Mouse (Mus musculus): ENCODE measurements around the gene Gm10681.
"Not testable (repeated sequence)": the region's sequence is repeated elsewhere in the genome, so short reads cannot be mapped to it uniquely, and the experiment has no call there.

Gm10681 gene

GRCm38 (mm10) chr3:98588707-98589106, at the start of gene Gm10681:
Gene Gm10681 (minus strand): TSS chr3:98588807.
- no peak for DNase-seq (ENCODE audit: low read depth, low spot score)

DNA sequence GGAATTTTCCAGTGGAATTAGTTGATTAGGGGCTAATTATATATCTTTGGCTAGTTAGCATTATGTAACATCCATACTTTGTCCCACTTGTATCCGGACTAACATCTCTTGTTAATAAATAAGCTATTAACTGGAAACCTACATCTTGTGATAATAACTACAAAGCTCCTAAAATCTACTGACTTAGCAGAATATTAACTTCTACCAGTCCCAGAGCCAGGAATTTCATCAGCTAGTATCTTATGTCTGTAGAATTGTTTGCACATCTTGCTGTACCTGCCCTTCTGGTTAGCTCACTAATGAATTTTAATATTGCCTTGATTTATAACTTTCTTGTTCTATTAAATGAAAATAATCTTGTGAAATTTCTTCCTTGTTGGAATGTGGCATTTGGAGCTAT, 46.5 kb upstream of the Gm10681 start:
- DNase-seq (ENCODE audit: low read depth, low spot score), result no peak

DNA sequence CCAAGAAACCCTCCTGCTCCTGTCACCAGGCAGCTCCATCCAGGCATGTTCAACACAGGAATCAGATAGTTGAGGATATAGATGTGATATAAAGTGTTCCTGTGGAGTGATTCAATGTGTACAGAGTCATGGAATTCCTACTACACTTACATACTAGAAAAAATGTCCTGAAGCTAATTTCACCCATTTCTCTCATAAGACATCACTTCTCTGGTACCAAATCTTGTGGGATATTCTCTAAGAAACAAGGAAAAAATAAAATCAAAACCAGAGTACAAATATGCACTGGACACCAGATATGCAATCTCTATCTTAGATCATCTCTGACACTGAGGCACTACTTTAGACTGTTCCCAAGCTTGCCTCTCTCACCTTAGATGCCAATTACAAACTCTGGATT, 41.5 kb upstream of the Gm10681 start, which contains the start of gene Hsd3b5:
Gene Hsd3b5, minus strand, starts transcription at position 101 of the 400 bp plus-strand sequence.
- DNase-seq (ENCODE audit: low read depth, low spot score), result no peak

DNA sequence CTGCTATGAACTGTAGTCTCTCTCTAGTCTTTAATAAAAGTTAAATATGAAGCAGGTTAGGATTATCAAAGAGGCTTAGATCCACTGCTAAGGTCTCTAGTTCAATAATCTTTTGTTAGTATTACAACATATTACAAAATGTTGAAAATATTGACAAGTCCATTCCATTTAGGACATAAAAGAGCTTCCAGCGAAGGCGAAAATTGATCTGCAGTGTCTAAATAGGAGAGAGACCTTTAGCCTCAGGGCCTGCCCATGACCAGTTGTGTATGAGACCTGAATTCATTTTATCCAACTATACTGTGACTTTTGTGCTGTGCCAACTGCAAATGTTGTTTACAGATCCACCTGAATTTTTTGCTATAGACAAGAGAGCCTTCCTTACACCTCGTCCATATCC, 41.0 kb upstream of the Gm10681 start:
- no peak for DNase-seq (ENCODE audit: low read depth, low spot score)

DNA sequence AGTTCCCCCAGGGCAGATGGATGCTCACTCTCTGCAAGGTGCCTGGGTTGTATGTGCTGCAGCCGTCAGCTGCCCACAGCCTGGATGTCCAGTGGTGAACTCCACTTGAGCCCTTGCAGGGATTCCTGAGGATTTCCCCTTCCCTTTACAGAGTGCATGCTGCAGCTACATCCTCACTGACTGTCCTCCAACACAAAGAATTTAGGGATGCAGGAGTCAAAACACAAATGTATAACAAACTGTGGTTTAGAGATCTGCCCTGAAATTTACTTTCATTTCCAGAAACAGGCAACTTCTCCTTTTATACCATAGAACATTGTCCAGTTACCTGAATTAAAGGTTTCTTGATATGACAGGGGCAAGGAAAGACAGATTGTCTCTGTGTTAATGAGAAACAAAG, 28.2 kb upstream of the Gm10681 start:
- DNase-seq (ENCODE audit: low read depth, low spot score), result not testable (repeated sequence)

DNA sequence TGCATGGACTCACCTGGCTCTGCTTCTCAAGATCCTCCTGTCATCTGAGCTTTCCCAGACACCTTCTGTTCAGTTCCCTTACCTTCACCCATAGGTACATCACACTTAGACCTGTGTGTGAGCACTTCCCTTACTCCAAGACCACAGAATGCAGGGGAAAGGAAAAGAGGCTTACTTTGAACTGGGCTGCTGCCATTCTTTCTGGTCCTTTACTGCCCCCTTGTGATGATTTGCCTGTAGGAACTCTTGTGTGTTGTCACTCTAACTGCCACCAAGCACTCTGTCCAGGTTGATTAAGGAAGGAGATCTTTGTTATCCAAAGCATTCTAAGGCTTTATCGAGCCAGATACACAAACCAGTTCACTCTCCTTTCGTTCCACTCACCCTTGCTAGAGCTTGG, 27.6 kb upstream of the Gm10681 start:
- DNase-seq (ENCODE audit: low read depth, low spot score), result not testable (repeated sequence)

DNA sequence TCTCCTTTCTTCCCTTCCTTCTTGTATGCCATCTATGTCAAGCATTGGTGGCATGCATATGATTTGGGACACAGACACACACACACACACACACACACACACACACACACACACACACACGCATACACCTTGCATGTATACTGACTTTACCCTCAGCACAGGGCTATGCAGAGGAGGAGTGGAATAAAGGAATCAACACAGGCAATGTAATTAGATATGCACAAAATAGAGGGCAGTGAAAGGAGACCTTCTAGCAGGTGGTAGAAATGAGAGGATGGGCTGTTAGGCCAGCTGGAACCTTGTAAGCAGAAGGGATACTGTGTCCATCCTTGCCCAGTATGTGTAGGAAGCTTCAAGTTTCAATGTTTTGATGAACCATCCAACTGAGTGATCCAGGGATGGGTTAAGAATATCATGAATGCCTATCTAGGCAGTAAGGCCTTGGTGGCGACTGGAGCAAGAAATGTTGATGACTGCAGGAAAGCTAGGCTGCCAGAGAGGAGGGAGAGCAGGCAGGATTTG, 25.9 kb upstream of the Gm10681 start:
- DNase-seq (ENCODE audit: low read depth, low spot score), result not testable (repeated sequence)

GRCm38 (mm10) chr3:98613963-98614362, 25.4 kb upstream of the Gm10681 start:
- no peak for DNase-seq (ENCODE audit: low read depth, low spot score)

GRCm38 (mm10) chr3:98613540-98613939, 24.9 kb upstream of the Gm10681 start:
- not testable (repeated sequence) for DNase-seq (ENCODE audit: low read depth, low spot score)

GRCm38 (mm10) chr3:98587721-98588120, 886 bp downstream of the Gm10681 start:
- DNase-seq (ENCODE audit: low read depth, low spot score), result no peak

DNA sequence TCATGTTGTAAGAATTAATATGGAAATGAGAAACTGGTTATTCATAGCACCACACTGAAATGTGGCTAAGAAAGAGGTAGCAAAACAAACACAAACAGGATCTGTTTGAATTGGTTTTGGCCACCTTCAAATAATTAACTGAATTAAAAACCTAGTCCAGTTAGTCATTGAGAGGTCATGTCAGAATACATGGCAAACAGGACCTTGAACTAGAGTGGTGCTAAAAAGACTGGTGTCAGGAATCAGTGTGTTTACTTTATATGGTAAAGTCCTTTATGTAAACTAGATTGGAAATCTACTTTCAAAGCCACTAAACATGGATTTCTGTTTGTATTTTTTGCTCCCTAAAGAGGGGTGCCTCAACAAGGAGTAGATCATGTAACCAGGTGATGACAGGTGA, 6.0 kb downstream of the Gm10681 start:
- DNase-seq (ENCODE audit: low read depth, low spot score), result not testable (repeated sequence)

DNA sequence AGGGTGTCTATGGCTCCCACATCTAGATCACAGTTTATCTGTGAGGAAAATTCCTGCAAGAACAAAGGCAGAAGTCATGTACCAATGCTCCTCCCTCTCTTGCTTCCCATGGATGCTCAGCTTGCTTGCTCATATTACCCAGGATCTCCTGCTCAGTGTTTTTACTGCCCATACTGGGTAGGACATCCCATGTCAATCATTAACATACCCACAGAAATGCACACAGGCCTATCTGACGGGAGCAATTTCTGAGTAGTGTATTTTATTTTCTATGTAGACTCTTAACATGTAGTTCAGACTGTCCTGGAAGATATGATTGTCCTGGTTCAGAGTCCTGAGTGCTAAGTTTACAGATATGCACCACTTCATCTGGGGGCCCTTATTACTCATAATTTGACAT, 6.4 kb downstream of the Gm10681 start:
- not testable (repeated sequence) for DNase-seq (ENCODE audit: low read depth, low spot score)

DNA sequence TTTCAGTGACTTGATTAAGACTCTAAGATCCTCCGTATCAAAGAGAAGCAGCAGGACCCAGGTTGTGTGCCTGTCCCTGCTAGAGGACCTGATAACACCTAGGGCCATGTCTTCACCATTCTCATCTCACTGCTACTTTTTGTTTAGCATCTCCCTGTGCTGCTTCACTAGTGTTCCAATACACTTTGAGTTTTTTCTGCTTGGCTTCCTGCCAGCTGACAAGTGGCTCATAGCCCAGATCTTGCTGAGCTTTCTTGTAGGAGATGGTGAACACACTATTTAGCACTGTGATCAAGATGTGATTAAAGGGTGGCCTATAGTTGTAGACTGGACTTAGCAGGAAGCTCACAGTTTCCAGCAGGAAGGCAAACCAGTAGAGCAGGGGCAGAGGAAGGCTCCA, 7.6 kb downstream of the Gm10681 start:
- DNase-seq (ENCODE audit: low read depth, low spot score), result not testable (repeated sequence)

DNA sequence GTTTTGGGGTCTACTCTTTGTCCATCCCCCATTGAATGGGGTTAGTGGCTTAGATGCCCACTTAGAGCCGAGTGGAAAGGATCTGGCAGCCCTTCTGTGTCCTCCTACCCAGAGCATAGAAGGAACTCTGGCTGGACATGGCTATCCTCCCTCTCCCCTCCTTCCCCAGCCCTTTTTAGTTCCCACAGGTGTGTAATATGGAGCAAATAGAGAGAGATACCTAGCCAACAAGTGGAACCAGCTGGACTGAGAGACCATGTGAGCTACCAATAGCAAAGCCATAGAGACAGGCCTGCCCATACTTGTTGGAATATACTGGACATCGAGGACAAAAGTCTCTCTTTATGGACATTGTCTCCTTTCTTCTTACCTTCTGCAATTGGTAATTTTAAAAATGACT, 20.9 kb downstream of the Gm10681 start:
- DNase-seq (ENCODE audit: low read depth, low spot score), result not testable (repeated sequence)

DNA sequence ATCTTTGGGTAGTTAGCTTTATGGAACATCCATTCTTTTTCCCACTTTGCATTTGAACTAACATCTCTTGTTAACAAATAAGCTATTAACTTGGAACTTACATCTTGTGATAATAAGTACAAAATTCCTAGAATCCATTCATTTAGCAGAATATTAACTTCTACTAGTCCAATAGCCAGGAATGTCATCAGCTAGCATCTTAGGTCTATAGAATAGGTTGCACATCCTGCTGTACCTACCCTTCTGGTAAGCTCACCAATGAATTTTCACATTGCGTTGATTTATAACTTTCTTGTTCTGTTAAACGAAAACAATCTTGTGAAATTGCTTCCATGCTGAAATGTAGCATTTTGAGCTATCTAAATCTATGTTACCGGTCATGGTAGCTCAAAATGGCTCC, 23.7 kb downstream of the Gm10681 start:
- DNase-seq (ENCODE audit: low read depth, low spot score), result not testable (repeated sequence)

- DNase-seq (ENCODE audit: low read depth, low spot score), result not testable (repeated sequence)
Observed at GRCm38 (mm10) chr3:98563831-98564230, 24.8 kb downstream of the Gm10681 start.

DNA sequence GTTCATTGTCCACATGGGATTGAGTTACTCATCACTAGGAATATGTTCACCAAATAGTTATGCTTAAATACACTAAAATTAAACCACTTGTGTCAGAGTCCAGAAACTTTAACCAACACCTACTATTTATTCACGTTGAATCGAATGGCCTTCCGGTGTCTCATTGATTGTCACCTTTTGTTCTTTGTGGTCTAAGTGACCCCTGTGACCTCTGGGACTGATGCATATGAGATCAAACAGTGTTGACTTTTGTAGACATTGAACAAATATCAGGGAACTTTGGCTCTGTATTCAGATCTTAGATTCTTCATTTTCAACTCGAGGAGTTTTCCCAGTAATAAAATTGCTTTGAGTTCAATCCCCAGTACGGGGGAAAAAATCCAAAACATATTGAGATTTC, 27.9 kb downstream of the Gm10681 start:
- DNase-seq (ENCODE audit: low read depth, low spot score), result not testable (repeated sequence)

DNA sequence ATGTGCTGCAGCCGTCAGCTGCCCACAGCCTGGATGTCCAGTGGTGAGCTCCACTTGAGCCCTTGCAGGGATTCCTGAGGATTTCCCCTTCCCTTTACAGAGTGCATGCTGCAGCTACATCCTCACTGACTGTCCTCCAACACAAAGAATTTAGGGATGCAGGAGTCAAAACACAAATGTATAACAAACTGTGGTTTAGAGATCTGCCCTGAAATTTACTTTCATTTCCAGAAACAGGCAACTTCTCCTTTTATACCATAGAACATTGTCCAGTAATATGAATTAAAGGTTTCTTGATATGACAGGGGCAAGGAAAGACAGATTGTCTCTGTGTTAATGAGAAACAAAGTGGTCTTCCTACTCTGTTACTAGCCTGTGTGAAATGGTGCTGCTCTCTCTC, 37.8 kb downstream of the Gm10681 start:
- DNase-seq (ENCODE audit: low read depth, low spot score), result not testable (repeated sequence)

DNA sequence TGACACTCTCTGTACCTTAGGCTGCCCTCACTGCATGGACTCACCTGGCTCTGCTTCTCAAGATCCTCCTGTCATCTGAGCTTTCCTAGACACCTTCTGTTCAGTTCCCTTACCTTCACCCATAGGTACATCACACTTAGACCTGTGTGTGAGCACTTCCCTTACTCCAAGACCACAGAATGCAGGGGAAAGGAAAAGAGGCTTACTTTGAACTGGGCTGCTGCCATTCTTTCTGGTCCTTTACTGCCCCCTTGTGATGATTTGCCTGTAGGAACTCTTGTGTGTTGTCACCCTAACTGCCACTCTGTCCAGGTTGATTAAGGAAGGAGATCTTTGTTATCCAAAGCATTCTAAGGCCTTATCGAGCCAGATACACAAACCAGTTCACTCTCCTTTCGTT, 38.4 kb downstream of the Gm10681 start:
- DNase-seq (ENCODE audit: low read depth, low spot score), result not testable (repeated sequence)

DNA sequence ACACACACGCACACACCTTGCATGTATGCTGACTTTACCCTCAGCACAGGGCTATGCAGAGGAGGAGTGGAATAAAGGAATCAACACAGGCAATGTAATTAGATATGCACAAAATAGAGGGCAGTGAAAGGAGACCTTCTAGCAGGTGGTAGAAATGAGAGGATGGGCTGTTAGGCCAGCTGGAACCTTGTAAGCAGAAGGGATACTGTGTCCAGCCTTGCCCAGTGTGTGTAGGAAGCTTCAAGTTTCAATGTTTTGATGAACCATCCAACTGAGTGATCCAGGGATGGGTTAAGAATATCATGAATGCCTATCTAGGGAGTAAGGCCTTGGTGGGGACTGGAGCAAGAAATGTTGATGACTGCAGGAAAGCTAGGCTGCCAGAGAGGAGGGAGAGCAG, 40.1 kb downstream of the Gm10681 start:
- DNase-seq (ENCODE audit: low read depth, low spot score), result not testable (repeated sequence)

- DNase-seq (ENCODE audit: low read depth, low spot score), result not testable (repeated sequence)
Observed at GRCm38 (mm10) chr3:98547641-98548040, 41.0 kb downstream of the Gm10681 start.

- DNase-seq (ENCODE audit: low read depth, low spot score), result not testable (repeated sequence)
Observed at GRCm38 (mm10) chr3:98524978-98525377, 63.6 kb downstream of the Gm10681 start.

GRCm38 (mm10) chr3:98524552-98524951, 64.1 kb downstream of the Gm10681 start:
- not testable (repeated sequence) for DNase-seq (ENCODE audit: low read depth, low spot score)

GRCm38 (mm10) chr3:98522779-98523178, 65.8 kb downstream of the Gm10681 start:
- DNase-seq (ENCODE audit: low read depth, low spot score), result not testable (repeated sequence)
